Mouse (Mus musculus) 416B (cell line): Measurements from ENCODE around the gene Snrpf.
"Not testable (repeated sequence)": the region's sequence is repeated elsewhere in the genome, so short reads cannot be mapped to it uniquely, and the experiment has no call there.

Source experiments
- DNase-seq: peaks from one replicate; pipeline ENCODE4 v3.0.0; 2011; ENCODE audit warnings: low read depth

Gene Snrpf

DNA sequence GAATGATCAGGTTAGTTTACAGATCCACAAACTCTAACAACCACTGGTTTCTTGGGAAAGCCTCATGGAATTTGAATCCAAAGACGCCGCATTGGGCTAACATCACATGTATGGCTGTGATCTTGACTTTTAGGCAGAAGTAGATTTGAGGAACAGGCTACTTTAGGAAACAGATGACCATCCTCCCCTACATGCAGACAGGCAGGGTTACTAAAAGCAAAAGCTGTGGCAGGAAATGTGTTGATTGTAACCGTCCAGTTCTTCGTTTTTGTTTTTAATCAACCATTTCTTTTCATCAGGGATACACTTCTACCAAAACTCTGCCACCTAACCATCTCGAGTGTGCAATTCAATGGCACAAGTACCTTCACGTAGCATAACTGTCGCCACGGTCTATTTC, 13.5 kb downstream of the Snrpf start:
- no peak for DNase-seq

DNA sequence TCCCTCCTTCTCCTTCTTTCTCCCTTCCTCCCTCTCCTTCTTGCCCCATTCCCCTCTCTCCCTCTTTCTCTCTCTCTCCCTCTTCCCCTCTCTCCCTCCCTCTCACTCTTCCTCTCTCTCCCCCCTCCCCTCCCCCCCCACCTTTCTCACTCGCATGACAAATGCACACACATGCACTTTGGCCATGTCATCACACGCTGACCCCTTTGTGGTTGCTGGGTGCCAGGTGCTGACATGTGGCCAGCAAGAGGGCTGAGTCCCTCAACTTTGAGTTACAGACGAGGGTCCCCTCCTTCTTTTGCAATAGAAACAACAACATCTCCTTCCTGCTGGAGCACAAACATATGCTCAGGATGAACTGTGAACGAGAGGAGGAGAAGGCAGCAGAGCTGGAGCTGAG, 14.5 kb downstream of the Snrpf start:
- no peak for DNase-seq

DNA sequence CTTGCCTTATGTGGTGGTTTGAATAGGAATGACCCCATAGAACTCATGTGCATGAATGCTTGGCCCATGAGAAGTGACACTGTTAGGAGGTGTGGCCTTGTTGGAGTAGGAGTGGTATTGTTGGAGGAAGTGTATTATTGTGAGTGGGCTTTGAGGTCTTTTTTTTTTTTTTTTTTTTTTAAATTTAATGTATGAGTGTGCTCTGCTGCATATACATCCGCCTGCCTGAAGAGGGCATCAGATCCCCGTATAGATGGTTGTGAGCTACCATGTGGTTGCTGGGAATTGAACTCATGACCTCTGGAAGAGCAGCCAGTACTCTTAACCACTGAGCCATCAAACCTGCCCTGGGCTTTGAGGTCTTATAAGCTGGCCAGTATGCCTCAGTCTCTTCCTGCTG, 17.3 kb downstream of the Snrpf start:
- DNase-seq: no peak

DNA sequence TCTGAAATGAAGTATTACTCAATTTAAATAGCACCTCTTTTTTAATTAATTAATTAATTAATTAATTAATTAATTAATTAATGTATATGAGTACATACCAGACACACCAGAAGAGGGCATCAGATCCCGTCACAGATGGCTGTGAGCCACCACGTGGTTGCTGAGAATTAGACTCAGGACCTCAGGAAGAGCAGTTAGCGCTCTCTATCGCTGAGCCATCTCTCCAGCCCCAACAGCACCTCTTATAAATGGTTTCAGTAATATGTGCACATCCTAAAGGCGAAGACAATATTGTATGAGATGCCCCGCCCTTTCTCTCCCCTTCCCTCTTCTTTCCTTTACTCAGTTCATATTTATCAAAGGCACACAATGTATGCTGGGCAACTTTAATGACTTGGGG, 20.8 kb downstream of the Snrpf start:
- no peak for DNase-seq

DNA sequence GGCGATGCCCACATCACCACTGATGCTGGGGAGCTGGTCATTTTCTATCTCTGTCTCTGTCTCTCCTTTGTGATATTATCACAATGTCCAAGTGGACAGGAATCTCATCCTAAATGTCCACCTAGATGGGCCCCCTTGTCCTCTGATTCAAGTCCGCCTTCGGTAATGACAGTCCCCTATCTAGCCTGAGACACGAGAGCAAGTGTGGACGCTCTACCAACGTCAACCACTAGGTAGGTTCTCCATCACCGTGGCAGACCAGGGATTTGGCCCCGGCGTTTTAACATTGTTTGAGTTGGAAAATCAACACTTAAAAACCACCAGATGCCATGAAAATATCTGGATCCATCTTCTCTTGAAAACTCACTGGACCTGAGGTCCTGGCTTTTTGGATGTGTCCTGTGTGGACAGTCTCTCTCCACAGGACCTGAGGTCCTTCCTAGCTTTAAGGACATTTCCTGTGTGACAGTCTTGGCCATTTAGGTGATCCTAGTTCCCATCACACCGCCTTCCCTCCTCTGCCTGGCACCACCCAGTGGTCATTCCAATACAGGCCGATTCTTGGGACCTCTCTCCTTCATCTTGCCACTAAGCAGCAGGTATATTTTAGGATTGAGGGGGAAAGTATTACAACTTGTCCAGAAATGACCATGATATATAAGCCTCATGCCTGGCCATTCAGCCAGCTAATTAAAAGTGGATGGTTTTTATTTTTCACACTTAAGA, 21.5 kb downstream of the Snrpf start:
- no peak for DNase-seq

DNA sequence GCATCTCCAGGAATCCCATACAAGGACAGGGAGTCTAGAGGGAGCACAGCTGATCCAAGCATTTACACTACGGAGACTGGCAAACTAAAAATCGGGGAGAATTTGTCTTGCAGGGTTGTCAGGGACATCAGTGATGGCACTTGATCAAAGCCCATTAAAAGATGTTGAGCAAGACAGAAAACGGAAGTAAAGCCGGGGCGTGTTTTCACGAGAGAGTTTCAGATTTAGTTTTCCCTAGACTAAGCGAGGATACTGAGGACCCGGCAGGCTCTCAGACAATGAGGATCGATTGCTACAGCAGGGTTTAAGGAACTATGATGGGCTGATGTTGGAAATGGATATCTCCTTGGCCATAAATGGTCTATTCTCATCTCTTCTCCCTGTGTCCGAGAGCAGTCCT, 22.4 kb downstream of the Snrpf start:
- no peak for DNase-seq

DNA sequence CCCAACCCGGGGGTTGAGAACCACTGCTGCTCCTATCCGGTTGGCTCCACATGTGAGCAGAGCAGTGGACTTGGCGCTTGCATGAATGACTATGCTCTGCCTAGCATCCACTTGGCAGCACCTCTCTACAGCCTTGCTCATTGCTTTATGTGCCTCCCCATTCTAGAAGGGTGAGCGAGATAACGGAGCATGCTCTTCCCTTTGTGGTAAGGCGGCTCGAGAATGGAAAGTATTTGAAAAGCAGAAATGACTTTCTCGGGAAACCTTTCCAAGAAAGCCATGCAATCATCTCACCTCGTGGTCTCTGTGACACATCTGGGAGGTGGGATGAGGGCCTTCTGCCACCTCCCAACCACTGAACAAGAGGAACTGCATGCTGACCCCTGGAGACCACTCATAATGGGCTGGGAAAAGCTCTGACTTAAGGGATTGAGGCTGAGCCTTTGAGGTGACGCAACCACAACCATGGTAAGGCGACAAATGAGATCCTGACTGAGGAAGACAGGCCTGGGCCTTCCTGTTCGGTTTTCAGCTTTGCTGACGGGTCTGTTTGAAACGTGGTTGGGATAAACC, 24.9 kb downstream of the Snrpf start:
- no peak for DNase-seq

DNA sequence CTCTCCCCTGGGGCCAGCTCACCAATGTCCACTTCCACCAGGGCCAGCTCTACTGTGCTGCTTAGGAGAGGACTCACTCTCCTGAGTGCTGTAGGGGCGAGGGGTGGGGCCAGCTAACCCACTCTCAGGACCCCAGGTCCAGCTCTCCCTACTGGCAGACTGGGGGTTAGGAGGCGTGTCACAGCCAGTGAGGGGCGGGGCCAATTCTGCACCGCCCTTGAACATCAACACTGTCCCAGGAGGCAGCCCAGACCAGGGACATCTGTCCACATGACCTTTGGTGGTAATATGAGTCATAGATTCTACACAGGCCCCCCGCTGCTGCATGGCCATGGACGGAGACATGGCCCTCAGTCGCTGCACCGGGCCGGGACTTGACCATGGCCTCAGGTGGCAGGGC, 29.7 kb downstream of the Snrpf start:
- DNase-seq: peak; percentile 37

DNA sequence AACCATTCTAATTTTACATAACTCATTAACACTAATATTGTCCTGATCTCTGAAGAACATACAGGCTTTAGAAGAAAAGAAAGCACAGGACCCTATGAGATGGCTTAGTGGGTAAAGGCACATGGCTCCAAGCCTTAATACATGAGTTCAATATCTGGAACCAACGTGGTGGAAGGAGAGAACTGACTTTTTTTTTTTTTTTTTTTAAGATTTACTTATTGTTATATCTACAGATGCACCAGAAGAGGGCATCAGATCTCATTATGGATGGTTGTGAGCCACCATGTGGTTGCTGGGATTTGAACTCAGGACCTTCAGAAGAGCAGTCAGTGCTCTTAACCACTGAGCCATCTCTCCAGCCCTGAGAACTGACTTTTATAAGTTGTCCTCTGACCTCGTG, 31.5 kb downstream of the Snrpf start:
- DNase-seq: not testable (repeated sequence)

DNA sequence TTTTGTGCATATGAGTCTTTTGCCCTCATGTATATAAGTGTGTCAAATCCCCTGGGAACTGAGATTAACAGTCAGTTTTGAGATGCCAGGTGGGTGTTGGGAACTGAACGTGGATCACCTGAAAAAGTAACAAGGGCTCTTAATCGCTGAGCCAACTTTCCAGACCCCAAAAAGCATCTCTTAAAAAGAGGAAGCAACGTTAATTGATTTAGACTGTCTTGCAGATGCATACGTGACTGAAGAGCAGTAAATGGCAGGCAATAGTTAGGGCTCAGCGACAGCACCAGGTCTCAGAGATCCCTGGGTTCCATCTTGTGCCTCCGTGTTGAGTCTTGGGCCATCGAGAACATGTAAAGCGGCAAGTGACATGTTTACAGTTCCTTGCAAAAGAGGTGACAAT, 36.9 kb downstream of the Snrpf start:
- no peak for DNase-seq

DNA sequence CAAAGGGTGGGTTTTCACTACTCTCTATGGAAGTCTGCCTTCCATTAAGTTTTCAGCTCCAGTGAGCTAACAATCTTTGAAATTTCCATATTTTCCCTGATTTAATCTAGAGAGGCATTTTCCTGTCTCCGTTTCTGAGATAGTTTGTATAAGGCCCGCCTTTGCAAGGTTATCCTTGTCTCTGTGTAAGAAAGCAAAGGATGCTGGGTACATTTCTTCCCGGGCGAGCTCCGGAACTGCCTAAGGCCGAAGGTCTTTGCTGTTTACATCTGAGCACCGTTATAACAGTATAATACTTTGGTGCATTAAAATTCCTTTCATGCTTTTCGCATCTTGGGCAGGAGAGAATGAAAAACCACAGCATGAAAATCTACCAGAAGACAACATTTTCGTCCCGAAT, 39.7 kb downstream of the Snrpf start:
- DNase-seq: no peak

DNA sequence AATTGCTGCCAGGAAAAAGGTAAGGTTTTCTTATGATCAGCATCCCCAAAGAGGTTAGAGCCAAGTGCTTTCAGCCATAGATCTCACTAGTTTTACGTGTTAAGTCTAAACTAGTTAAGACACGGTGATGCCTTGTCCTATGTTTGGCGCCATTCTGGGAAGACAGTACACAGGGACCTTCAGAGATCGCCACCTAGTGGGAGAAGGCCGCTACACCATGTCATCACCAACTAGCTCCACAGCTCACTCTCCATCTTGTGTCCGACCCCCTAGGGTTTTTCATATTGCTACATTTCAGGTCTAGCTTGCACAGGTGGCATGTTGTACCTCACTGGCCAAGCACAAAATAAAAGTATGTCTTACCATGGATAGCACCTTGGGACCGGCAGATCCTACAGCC, 40.5 kb downstream of the Snrpf start:
- DNase-seq: peak; percentile 76

DNA sequence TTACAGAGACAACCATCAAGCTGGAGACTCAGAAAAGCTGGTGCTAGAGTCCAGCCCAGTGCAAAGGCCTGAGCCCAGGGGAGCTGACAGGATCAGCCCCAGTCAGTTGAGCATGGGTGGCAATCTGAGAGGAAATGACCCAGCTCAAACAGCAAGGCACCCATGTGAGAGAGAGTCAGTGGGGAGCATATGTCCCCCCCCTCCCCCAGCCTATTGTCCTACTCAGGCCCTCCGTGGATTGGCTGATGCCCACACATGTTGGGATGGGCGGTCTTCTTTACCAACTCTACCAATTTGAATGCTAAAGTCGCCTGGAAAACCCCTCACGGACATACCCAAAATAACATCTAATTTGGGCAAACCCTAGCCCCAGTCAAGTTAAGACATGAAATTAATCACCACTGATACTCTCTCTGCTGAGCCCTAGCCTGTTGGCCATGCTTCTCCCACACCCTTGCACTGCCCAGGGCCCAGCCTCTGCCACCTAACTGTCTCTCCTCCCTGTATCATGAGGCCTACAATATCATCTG, 41.7 kb downstream of the Snrpf start:
- DNase-seq: no peak

DNA sequence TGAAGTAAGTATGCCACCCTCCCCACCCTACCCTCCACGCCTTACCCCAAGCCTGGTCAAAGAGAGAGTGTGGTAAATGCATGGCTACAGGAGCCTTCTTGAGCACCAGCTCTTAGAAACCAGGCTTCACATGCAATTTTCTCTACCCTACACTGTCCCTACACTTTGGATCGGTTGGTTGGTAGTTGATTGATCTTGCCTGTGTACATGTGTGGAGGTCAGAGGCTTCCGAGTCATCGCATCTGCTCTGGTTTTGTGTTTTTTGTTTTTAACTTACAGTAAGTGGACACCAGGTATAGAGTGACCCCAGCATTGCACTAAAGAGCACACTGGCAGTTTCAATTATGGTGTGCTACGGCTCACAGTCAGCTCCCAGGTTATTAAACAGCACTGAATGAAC, 45.3 kb downstream of the Snrpf start:
- peak; percentile 16 for DNase-seq

DNA sequence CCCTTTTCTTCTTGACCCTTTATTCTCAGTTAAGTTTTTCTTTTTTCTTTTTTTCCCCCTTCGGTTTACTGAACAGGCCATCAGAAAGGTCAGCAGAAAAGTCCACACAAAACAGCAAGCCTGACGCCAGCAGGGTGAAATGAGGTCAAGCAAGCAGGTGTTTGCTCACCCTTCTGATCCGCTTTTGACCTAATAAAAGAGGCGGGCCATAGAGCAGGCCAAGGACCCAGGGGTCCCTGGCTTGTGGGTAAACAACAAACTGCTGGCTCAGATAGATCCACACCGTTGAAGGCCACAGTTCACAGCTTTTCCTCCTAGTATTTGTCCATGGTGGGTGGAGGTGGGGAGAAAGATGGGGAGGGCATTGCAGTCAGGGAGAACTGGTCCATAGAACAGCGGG, 46.3 kb downstream of the Snrpf start:
- no peak for DNase-seq

DNA sequence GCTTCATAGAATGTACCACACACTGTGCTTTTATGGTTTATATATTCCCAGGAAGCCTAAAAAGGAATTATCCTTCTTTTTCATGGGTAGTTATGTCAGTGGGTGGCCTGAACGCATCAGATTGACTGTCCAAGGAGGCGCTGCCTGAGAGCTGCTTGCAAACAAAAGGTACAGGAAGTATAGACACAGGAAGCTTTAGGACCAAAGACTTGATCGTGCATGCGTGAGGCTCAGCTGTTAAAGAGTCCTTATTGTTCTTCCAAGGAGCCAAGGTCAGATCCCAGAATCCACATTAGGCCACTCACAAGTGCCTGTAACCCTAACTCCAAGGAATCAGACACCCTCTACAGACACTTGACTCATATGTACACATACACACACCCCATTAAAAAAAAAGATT, 47.1 kb downstream of the Snrpf start:
- DNase-seq: no peak

DNA sequence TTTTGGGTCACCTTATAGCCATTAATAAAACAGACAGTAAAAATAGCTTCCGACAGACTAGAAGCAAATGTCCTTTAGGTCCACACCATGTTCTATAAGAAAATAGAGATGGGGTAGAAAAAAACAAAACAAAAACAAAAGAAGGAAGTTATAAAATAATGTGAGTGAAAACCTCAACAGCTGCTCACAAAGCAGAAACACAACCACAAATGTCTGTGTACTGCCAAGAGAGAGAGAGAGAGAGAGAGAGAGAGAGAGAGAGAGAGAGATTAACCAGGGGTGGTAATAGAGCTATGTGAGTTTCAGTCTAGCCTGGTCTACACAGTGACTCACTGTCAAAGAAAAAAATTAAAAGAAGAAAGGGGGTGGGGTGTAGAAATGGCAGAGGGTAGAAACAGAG, 47.9 kb downstream of the Snrpf start:
- peak; percentile 62 for DNase-seq

DNA sequence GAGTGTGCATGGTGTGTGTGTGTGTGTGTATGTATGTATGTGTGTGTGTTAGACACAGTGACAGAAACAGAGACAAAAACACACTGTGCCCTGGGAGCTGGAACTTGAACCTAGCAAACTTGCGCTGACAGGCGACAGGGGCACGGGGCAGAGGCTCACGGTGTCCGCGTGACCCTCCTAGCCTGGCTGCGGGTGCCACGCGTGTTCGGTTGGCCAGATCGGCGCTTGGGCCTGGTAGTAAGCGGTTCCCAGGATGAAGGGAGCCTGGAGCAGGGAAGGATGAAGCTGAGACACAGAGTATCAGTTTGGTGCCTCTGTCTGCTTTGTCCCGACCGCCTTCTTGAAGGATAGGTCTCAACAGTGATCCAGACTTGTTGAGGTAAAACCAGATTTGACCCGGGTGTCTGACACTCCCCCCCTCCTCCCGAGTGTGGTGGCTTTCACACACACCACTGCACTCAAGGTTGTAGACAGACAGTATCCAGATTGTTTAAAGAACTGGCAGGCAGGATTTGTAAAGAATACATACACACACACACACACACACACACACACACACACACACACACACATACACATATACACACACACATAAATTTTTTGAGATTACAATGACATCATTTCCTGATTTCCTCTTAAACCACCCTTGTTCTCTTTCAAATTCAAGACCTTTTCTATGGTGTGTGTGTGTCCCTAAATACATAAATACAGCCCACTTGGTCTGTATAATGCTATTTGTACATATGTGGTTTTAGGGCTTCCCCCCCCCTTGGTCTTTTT, 48.9 kb downstream of the Snrpf start, which contains the start of gene Ccdc38:
Ccdc38 (plus strand) TSS at position 202 of the 780 bp plus-strand sequence.
- peak; percentile 40 for DNase-seq

DNA sequence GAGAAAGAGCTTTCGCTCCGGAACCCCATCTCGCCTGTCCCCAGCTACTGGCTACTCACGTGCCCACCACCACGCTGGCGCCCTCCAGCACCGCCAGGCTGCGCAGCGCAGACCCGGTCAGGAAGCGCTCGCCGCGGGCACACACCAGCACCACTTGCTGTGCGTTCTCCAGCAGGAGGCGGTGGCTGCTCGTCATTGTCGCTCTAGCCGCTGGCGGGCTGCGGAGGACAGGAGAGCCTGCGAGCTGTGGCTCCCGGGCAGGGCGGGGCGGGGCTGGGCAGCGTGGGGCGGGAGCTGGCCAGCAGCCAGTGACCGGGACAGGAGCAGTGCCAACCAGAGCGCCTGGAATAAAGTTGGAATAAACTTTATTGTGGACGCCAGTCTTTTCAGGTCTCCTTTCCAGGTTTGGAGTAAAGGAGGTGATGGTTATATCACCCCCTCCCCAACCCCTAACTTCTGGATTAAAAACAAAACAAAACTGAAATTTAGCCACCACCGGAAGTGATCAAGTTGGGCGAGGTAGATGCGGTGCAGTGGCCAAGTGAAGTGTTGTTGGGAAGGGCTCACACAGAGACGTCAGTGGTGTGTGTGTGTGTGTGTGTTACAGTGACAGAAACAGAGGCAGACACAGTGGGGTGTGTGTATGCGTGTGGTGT, 49.6 kb downstream of the Snrpf start, which contains the start of gene Amdhd1:
Amdhd1 (minus strand) TSS at position 259 of the 656 bp plus-strand sequence.
- DNase-seq: peak; percentile 92

DNA sequence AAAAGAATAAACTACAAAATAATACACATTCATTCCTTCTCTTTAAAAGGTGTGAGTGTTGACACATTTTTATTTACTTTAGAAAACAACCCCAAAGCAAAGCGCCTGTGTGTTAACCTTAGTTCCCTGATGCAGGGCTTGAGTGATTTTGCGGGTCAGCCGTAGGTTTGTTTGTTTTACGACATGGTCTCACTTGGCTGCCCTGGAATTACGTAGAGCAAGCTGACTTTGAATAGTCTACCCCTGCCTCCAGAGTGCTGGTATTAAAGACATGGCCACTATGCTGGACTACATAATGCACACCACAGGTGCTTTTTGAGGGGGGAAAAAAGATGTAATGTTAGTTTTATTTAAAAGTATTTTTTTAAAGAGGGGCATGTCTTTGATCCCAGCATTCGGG, 50.7 kb downstream of the Snrpf start:
- DNase-seq: no peak

DNA sequence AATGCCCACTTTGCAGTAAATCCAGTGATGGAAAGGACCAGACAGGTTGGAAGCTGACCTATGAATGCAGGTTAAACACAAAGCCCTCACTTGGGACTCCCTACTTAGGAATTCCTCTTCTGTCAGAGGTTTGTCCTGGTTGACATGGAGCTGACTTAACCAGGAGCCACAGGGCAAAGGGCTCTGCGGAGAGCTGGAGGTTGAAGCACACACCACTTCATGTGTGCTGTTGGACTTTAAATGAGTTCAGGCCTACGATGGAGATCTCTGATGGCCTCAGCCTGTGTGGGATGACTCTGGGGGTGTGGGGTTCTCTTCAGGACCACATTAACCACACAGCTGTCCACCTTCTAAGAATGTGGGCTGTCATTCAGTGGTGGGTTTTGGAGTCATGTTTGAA, 51.2 kb downstream of the Snrpf start:
- no peak for DNase-seq
